Mouse (Mus musculus) brain, embryonic 14.5 days (tissue): ENCODE data around the gene Drap1.

Experiments used
- CTCF ChIP-seq: fragments of 200-500 bp; IDR thresholded peaks from 2 replicates; pipeline ENCODE4 v1.5.1; 2012; ENCODE audit warnings: inconsistent platforms, mild to moderate bottlenecking, moderate library complexity, borderline replicate concordance; ENCODE audit not compliant: insufficient read depth, insufficient read length; ENCODE audit errors: extremely low read depth
- POLR2A ChIP-seq: fragments of 200-500 bp; IDR thresholded peaks from 2 replicates; pipeline ENCODE4 v1.6.1; 2012; ENCODE audit warnings: mild to moderate bottlenecking, inconsistent platforms, borderline replicate concordance; ENCODE audit not compliant: poor library complexity, insufficient read depth, insufficient read length, severe bottlenecking; ENCODE audit errors: extremely low read depth

GRCm38 (mm10) chr19:5468374-5468773 is 43.6 kb upstream of the Drap1 start, which contains the start of gene Ctsw:
- no peak for TF ChIP-seq CTCF
- TF ChIP-seq POLR2A = no peak
